In genomic region chr2:153548221-153548923, GRCm38 (mm10) we compare ENCODE assay signal across 11 mouse cellular contexts. TPM values are rescaled to one million over a fixed set of nuclear protein-coding genes. Genes with fewer than 3 reads are reported as not detected.
DNase-seq lines count a peak whose midpoint lies in the region; ATAC-seq lines count a peak whose summit lies in the region.
"Had no signal": no experiment of that assay in that cellular context is flagged by ENCODE, and none has a peak within 500 bp of the region (broad histone marks: within the 10 kb centered on the region; RNA-seq: fewer than 3 reads in every experiment).

No protein-coding gene starts in this region.

- no peaks in the 10 kb centered on the region for H3K9me3 ChIP-seq in heart, embryonic 16.5 days (replicated peaks; ENCODE audit: control insufficient read depth, low read length)
- H3K9me3 ChIP-seq in forebrain, embryonic 13.5 days (replicated peaks) = no peaks in the 10 kb centered on the region
- no peaks in the 10 kb centered on the region for H3K9me3 ChIP-seq in midbrain, embryonic 14.5 days (ENCODE audit: control insufficient read depth, low read length)

- no peak for DNase-seq in heart, postnatal 10 days
- DNase-seq in adrenal gland, adult 8-10 months = peak; percentile 81
- DNase-seq in midbrain, embryonic 14.5 days = peak; percentile 62
- no peak for DNase-seq in cerebellum, adult 9-10 months
- no peak for DNase-seq in layer of hippocampus, adult 9-11 months
- DNase-seq in cerebellum, adult 11 months = no peak
- DNase-seq: gastrocnemius, postnatal 10 days had no signal

- H3K4me3 ChIP-seq in heart, embryonic 16.5 days (ENCODE audit: low read length) = no peak overlapping the region
- H3K4me3 ChIP-seq in forebrain, embryonic 13.5 days = no peak overlapping the region
- H3K4me3 ChIP-seq in midbrain, embryonic 14.5 days (replicated peaks; ENCODE audit: low read depth, low read length) = no peak overlapping the region

- H3K4me1 ChIP-seq in heart, embryonic 16.5 days (ENCODE audit: control insufficient read depth, insufficient read depth, low read length) = peaks cover 26% of the 10 kb centered on the region
- peaks cover 33% of the 10 kb centered on the region for H3K4me1 ChIP-seq in forebrain, embryonic 13.5 days
- peaks cover 14% of the 10 kb centered on the region for H3K4me1 ChIP-seq in midbrain, embryonic 14.5 days (ENCODE audit: control insufficient read depth, insufficient read depth, low read length)

- peak overlapping the region; percentile 33 for H3K27ac ChIP-seq in heart, embryonic 16.5 days (ENCODE audit: low read length)
- H3K27ac ChIP-seq in forebrain, embryonic 13.5 days = 0 out of 2 replicates have a peak overlapping the region, but pooled peaks have one; percentile 20
- peak overlapping the region; percentile 41; the same call in 1 of the 2 replicates for H3K27ac ChIP-seq in midbrain, embryonic 14.5 days (replicated peaks; ENCODE audit: low read depth, low read length)
- H3K27ac ChIP-seq: macrophage had no signal

- H3K9ac ChIP-seq in heart, embryonic 16.5 days (ENCODE audit: low read length) = 0 out of 2 replicates have a peak overlapping the region, but pooled peaks have one; percentile 30
- no peak overlapping the region for H3K9ac ChIP-seq in forebrain, embryonic 13.5 days
- H3K9ac ChIP-seq in midbrain, embryonic 14.5 days (replicated peaks; ENCODE audit: low read length) = 0 out of 2 replicates have a peak overlapping the region, but pooled peaks have one; percentile 16

- H3K36me3 ChIP-seq in heart, embryonic 16.5 days (ENCODE audit: control insufficient read depth, insufficient read depth) = no peaks in the 10 kb centered on the region
- no peaks in the 10 kb centered on the region for H3K36me3 ChIP-seq in forebrain, embryonic 13.5 days (ENCODE audit: poor library complexity, severe bottlenecking)
- H3K36me3 ChIP-seq in midbrain, embryonic 14.5 days (ENCODE audit: control insufficient read depth, insufficient read depth, low read length) = no peaks in the 10 kb centered on the region

- 29% methylated on average over 14 of the region's 14 CpGs for WGBS in heart, embryonic 16.5 days
- WGBS in forebrain, embryonic 13.5 days = 25% methylated on average over 14 of the region's 14 CpGs
- WGBS in midbrain, embryonic 14.5 days = 21% methylated on average over 14 of the region's 14 CpGs

- H3K27me3 ChIP-seq in heart, embryonic 16.5 days (ENCODE audit: control insufficient read depth, insufficient read depth, low read length) = no peaks in the 10 kb centered on the region
- H3K27me3 ChIP-seq in forebrain, embryonic 13.5 days = no peaks in the 10 kb centered on the region; the same call in 1 of the 2 replicates
- H3K27me3 ChIP-seq in midbrain, embryonic 14.5 days (ENCODE audit: control insufficient read depth, insufficient read depth, low read length) = no peaks in the 10 kb centered on the region

- ATAC-seq in heart, embryonic 16.5 days (replicated peaks; ENCODE audit: extremely low read depth, insufficient read depth, low FRiP score) = no peak
- ATAC-seq in forebrain, embryonic 13.5 days = peak; percentile 57
- ATAC-seq in midbrain, embryonic 14.5 days (ENCODE audit: low FRiP score, low TSS enrichment) = peak; percentile 64; the same call in 1 of the 2 replicates

- intact Hi-C loops in heart, postnatal 10 days (cut with DNase I) = no loop called here

- H3K4me2 ChIP-seq in heart, embryonic 16.5 days (ENCODE audit: low read depth, low read length) = no peak overlapping the region
- H3K4me2 ChIP-seq in forebrain, embryonic 13.5 days = peak overlapping the region; percentile 19; the same call in 1 of the 2 replicates
- 0 out of 2 replicates have a peak overlapping the region, but pooled peaks have one; percentile 12 for H3K4me2 ChIP-seq in midbrain, embryonic 14.5 days (ENCODE audit: low read length)

RNA-seq across cellular contexts. Expression of gene Nol4l, which starts 18.6 kb away (rescaled TPM):
- 7.0 and 8.5 TPM in 2 replicates for polyA plus RNA-seq in heart, embryonic 16.5 days (2015; fragmentation: Nextera tagmentation; extraction: Ambion mirVana)
- total RNA-seq in heart, postnatal 10 days (2021) = 10 to 100 TPM in 1 of 2 experiments, 1 to 10 TPM in 1; 9.5 to 10.4 TPM
- 10 to 100 TPM in 3 of 4 experiments, 1 to 10 TPM in 1; 9.9 to 19.6 (median 12.8) TPM for total RNA-seq in adrenal gland, adult 8-10 months (2022)
- 32.1 and 36.7 TPM in 2 replicates for polyA plus RNA-seq in forebrain, embryonic 13.5 days (2015; fragmentation: Nextera tagmentation; extraction: Ambion mirVana)
- polyA plus RNA-seq in midbrain, embryonic 14.5 days (2014; fragmentation: Nextera tagmentation; extraction: Ambion mirVana) = 44.8 and 51.7 TPM in 2 replicates

RNA-seq across cellular contexts. Expression of gene 4930404H24Rik, which starts 55.8 kb away (rescaled TPM):
- polyA plus RNA-seq in heart, embryonic 16.5 days (2015; fragmentation: Nextera tagmentation; extraction: Ambion mirVana) = not detected in 2 replicates
- not detected for total RNA-seq in heart, postnatal 10 days (2021)
- total RNA-seq in adrenal gland, adult 8-10 months (2022) = not detected
- not detected in 2 replicates for polyA plus RNA-seq in forebrain, embryonic 13.5 days (2015; fragmentation: Nextera tagmentation; extraction: Ambion mirVana)
- polyA plus RNA-seq in midbrain, embryonic 14.5 days (2014; fragmentation: Nextera tagmentation; extraction: Ambion mirVana) = not detected in 2 replicates
- total RNA-seq: gastrocnemius, postnatal 10 days had no signal
- polyA plus RNA-seq: macrophage; small intestine, adult 2 months had no signal

Comparison
In these comparisons a context has a peak if more than half of its experiments do, and no peak if none do; other contexts are left out.
1. DNase-seq: peak in adrenal gland, adult 8-10 months (single experiment) and midbrain, embryonic 14.5 days (single experiment); none in heart, postnatal 10 days (0 of 2), cerebellum, adult 9-10 months (single experiment), layer of hippocampus, adult 9-11 months (single experiment) and cerebellum, adult 11 months (single experiment).
2. Peak in every context shown above with its lines, with median percentiles within 50 percentile points of each other: H3K27ac ChIP-seq.